Mouse (Mus musculus): ENCODE measurements at regions not wholly inside any gene's neighbourhood (a gene's known extent, or its start where the extent isn't known, plus 50 kb on each side); places are given as distances from the start of the nearest gene placed in this dataset.

DNA sequence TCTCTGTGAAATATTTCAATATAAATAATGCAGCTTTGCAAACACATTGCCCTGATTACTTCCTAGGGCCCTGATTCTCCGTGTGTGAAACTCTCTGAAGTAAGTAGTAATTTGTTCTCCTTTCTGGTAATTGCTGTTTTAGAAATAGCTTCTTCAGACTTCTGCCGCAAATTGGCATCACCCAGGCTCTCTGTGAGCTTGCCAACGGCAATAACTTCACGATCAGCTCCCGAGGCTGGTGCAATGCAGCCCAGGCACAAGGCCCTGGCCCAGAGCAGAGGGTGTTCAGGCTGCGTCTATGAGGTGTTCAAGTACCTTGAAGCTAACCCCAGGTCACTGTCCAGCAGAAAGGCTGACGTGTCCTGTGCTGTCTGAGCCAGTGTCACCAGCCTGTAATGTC lies 310.8 kb upstream of the Kcnab2 start:
- DNase-seq (ENCODE audit: low spot score in 2 of 2) = peak; percentile 18 to 55
- intact Hi-C loops (cut with DNase I) = no loop called here

DNA sequence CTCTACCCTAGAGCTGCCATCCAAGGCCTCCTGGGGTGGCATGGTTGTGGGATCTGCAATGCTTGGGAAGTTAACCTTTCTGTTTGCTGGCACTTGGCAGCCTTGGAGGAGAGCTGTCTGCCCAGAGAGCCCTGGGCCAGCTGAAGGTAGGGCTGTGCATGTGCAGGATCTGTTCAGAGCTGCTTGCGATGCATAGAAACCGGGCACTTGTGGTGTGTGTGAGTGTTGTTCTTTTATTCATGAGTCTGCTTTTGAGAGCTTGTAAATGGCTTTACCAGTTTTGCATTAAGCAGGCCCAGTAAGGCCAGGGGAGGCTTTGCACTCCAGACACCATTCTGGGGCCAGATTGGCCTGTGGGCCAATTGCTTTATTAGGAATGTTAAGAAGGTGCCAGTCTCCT lies 307.3 kb upstream of the Kcnab2 start:
- DNase-seq (ENCODE audit: low spot score in 2 of 2) = no peak
- intact Hi-C loops (cut with DNase I) = no loop called here

- peak; percentile 42 to 65 for DNase-seq (ENCODE audit: low spot score in 2 of 2)
- intact Hi-C loops (cut with DNase I) = no loop called here
Measured at GRCm38 (mm10) chr4:152779526-152779925, 301.9 kb upstream of the Kcnab2 start.

DNA sequence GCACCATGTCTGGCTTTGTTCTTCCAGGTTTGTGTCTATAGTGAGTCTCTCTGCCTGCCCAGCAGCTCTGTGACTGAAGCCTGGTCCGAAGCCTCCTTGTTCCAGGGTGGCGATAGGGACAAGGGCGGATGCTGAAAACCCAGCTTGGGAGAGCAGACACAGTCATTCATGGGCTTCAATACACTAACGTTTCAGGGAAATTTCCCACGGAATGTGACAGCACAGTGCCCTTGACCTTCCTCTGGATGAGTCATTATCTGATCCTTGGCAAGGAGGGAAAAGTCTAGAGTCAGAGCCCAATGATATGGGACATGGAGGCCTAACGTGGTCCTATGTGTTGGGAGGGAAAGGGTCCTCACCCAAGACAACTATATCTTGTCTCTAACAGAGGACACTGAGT lies 298.1 kb upstream of the Kcnab2 start:
- intact Hi-C loops (cut with DNase I) = no loop called here

GRCm38 (mm10) chr4:152771386-152771785 lies 293.7 kb upstream of the Kcnab2 start:
- intact Hi-C loops (cut with DNase I) = no loop called here

More for the DNA sequence above, 298.1 kb upstream of the Kcnab2 start:
- no peak for DNase-seq (ENCODE audit: low spot score in 2 of 2)

DNA sequence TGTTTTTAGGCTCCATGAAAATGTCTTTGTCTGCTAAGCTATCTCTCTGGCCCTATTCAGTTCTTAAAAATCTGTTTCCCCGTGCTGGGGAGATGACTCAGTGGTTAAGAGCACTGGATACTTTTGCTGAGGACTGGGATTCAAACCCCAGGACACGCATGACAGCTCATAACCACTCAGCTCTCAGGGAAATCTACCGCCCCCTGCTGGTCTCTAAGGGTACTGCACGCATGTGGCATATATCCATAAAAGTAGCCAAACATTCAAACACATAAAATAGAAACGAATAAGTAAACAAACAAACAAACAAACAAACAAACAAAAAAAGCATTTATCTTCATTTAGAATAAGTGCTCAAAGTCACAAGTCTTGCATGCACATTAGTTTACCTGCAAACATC lies 289.7 kb upstream of the Kcnab2 start:
- no peak for DNase-seq (ENCODE audit: low spot score in 2 of 2)

More at GRCm38 (mm10) chr4:152771386-152771785, 293.7 kb upstream of the Kcnab2 start:
- DNase-seq (ENCODE audit: low spot score in 2 of 2) = no peak

GRCm38 (mm10) chr4:152763116-152763515 lies 285.4 kb upstream of the Kcnab2 start:
- DNase-seq (ENCODE audit: low spot score in 2 of 2) = no peak
- intact Hi-C loops (cut with DNase I) = no loop called here

More for the DNA sequence above, 289.7 kb upstream of the Kcnab2 start:
- intact Hi-C loops (cut with DNase I) = no loop called here

DNA sequence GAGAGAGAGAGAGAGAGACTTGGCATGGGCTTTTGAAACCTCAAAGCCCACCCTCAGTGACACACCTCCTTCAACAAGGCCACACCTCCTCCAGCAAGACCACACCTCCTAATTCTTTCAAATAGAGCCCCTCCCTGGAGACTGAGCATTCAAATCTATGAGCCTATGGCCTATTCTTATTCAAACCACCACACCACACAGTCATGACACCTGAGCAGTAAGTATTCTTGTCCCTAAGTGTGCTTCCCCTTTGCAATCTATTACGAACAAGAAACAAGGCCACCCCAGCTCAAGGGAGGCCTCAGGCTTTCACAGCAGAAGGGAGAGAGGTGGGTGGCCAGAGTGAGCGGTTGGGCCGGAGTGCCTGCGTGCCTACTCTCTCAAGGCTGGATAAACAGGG lies 284.9 kb upstream of the Kcnab2 start:
- intact Hi-C loops (cut with DNase I) = no loop called here
- DNase-seq (ENCODE audit: low spot score in 2 of 2) = no peak

DNA sequence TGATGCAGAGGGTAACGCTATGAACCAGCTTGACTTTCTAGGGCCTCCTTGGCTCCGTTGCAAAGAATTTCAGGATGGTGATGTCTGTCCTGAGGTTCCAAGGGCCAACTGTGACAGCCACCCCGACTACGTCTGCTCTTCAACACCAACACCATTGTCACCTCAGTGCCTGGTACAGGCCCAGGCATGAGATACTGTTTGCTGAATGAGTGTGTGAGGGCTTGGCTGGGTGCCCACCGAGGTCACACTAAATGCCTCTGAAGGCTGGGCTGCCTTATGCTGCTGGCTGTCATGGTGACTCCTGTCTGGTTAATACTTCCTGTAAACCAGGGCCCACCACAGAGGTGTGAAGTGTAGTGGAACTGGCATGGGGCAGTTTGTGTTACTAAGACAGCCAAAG lies 279.5 kb upstream of the Kcnab2 start:
- intact Hi-C loops (cut with DNase I) = no loop called here
- DNase-seq (ENCODE audit: low spot score in 2 of 2) = no peak

- DNase-seq (ENCODE audit: low spot score in 2 of 2) = no peak
- intact Hi-C loops (cut with DNase I) = no loop called here
Measured at GRCm38 (mm10) chr4:152756535-152756934, 278.9 kb upstream of the Kcnab2 start.

- intact Hi-C loops (cut with DNase I) = no loop called here
- DNase-seq (ENCODE audit: low spot score in 2 of 2) = no peak
Measured at GRCm38 (mm10) chr4:152755756-152756155, 278.1 kb upstream of the Kcnab2 start.

- intact Hi-C loops (cut with DNase I) = no loop called here
- DNase-seq (ENCODE audit: low spot score in 2 of 2) = no peak
Measured at GRCm38 (mm10) chr4:152744366-152744765, 266.7 kb upstream of the Kcnab2 start.

- intact Hi-C loops (cut with DNase I) = loop anchor here (2.0 to 10.0 kb wide), 3 partner anchors 644 to 1212 kb away; no protein-coding TSS in a partner anchor
- DNase-seq (ENCODE audit: low spot score in 2 of 2) = no peak
Measured at GRCm38 (mm10) chr4:152733017-152733416, 255.3 kb upstream of the Kcnab2 start.

DNA sequence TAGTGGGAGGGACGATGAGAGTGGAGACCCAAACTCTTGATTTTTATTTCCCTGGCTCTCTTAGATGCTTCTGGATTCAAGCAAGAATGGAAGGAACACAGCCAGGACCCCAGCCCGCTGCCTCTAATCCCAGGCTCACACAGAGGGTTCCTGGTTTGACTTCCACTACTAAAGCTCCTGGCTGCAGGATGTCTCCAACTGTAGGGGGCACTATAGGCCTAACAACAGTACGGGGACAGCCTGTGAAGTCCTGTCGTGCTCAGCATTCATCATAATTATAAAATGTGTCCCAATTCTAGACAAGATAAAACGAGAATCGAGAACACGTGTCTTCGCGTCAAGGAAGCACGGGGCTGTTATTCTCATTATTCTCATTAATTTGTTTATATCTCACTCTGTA lies 254.3 kb upstream of the Kcnab2 start:
- intact Hi-C loops (cut with DNase I) = loop anchor here (2.0 to 10.0 kb wide), 3 partner anchors 645 to 1213 kb away; no protein-coding TSS in a partner anchor
- peak; percentile 79 to 86 for DNase-seq (ENCODE audit: low spot score in 2 of 2)

DNA sequence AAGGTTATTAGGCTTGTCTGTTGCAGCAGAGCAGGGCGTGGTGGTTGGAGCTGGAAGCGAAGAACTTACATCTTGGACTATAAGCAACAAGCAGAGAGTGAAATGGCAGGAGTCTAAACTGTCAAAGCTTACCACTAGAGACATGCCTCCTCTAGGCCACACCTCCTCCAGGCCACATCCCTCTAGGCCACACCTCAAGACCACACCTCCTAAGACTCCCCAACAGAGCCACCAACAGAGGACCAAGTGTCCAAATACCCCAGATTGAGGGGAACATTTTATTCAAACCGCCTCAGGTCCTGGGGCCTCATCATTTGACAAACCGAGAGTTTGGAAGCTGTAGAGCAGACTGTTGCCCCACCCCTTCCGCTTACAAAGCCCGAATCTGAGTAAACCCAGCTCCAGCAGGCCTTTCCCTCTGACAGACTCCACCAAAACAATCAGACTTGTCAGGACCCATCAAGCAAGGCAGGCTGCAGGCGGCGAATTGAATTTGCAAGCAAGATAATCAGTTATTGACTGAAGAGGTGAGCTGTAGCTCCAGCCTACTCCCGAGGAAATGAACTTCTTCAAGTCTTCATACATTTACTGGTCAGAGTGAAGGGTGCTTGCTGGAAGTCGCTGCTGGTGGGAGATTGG lies 253.5 kb upstream of the Kcnab2 start:
- DNase-seq (ENCODE audit: low spot score in 2 of 2) = no peak
- intact Hi-C loops (cut with DNase I) = loop anchor here (5.0 to 10.0 kb wide), 2 partner anchors 646 to 1214 kb away; no protein-coding TSS in a partner anchor

DNA sequence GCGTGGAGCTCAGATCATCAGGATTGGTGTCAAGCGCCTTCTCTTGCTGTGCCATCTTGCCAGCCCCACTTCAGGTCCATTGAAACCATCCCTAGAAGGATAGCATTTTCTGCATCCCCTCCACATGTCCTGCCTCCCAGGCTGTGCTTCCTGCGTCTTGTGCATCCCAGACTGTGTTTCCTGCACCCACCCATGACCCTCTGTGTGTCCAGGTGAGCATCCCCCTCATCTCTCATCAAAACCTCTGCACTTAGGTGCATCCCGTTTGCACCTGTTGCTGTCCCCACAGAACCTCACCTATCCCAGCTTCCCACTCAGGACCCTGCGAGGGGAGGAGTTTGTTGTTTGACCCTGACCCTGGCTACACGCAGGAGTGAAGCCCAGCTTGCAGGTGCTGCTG lies 251.8 kb upstream of the Kcnab2 start:
- intact Hi-C loops (cut with DNase I) = loop anchor here (5.0 kb wide), 1 partner anchor 102 kb away; no protein-coding TSS in a partner anchor

GRCm38 (mm10) chr4:152725881-152726280 lies 248.2 kb upstream of the Kcnab2 start:
- intact Hi-C loops (cut with DNase I) = loop anchor here (5.0 kb wide), 1 partner anchor 99 kb away; no protein-coding TSS in a partner anchor
- DNase-seq (ENCODE audit: low spot score in 2 of 2) = peak; percentile 24 to 48

More for the DNA sequence above, 251.8 kb upstream of the Kcnab2 start:
- DNase-seq (ENCODE audit: low spot score in 2 of 2) = no peak

GRCm38 (mm10) chr4:152725423-152725822 lies 247.8 kb upstream of the Kcnab2 start:
- intact Hi-C loops (cut with DNase I) = loop anchor here (5.0 kb wide), 1 partner anchor 98 kb away; no protein-coding TSS in a partner anchor
- DNase-seq (ENCODE audit: low spot score in 2 of 2) = peak in 1 of 2 experiments; percentile 18

- DNase-seq (ENCODE audit: low spot score in 2 of 2) = no peak
- intact Hi-C loops (cut with DNase I) = loop anchor here (5.0 kb wide), 1 partner anchor 97 kb away; no protein-coding TSS in a partner anchor
Measured at GRCm38 (mm10) chr4:152724741-152725140, 247.1 kb upstream of the Kcnab2 start.

DNA sequence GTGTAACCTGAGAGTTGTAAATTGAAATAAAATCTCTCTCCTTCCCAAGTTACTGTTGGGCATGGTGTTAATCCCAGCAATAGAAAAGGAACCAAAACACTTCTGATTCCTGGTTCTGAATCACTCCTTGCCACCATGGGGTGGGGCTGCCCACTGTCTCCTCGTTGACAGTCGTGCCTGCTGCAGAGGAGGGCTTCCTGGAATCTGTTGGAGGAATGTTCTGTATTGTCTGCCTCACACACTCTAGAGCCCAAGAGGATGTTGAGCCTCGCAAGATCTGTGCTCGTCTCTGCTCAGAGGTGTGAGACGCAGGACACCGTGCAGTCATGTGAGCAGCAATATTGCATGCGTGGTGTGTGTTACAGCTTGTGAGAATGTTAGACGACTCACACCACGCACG lies 246.4 kb upstream of the Kcnab2 start:
- intact Hi-C loops (cut with DNase I) = no loop called here
- peak in 1 of 2 experiments; percentile 26 for DNase-seq (ENCODE audit: low spot score in 2 of 2)

DNA sequence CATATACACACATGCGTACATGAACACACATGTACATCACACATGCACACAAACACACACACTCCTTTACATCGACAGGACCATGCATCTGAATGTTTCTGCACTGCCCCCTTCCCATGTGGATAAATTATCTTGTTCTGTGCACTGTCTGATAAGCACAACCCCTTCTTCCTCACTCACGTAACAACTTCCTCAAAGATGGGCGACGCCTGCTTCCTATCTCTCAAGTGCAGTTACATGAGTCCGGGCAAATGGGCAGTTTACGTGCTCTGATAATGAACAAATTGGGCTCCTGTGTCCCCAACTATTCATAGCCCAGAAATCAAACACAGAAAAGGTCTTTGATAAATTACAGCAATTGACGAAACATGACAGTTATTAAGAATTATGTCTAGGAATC lies 242.9 kb upstream of the Kcnab2 start:
- no peak for DNase-seq (ENCODE audit: low spot score in 2 of 2)

More for the DNA sequence above, 242.9 kb upstream of the Kcnab2 start:
- intact Hi-C loops (cut with DNase I) = no loop called here

Data from left cerebral cortex, postnatal 25 days (tissue).